Mouse (Mus musculus) cerebellum, adult 2 months (tissue): ENCODE data around the gene Klk10.

Experiments
- CTCF ChIP-seq: fragments of 200-500 bp; IDR thresholded peaks from 2 replicates; pipeline ENCODE4 v1.5.1; 2011; ENCODE audit warnings: low read depth, mild to moderate bottlenecking, control low read depth, low read length, moderate library complexity, borderline replicate concordance; ENCODE audit not compliant: insufficient read depth
- POLR2A ChIP-seq: fragments of 200-500 bp; IDR thresholded peaks from 2 replicates; pipeline ENCODE4 v1.6.1; 2011; ENCODE audit warnings: low read length, control low read depth, borderline replicate concordance; ENCODE audit not compliant: insufficient read depth

DNA sequence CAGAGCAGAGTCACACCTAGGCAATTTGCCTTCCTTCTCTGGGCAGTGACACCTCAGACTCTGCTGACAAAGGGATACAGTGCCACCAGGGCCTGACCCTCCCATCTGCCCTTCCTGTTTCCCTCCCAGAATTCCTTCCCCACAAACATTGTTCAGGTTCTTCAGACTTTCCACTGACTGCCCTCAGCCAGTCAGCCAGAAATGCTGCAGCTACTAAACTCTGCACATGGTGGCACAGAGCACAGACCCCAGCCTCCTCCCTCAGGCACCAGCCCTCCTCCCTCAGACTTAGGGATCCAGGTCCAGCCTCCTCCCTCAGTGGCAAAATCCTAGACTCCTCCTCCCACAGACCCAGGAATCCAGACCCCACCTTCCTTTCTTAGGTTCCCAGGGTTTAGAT lies 35.9 kb downstream of the Klk10 start:
- TF ChIP-seq POLR2A (no peak), CTCF (no peak)
